Mouse (Mus musculus) gastrocnemius, postnatal 25 days (tissue): Measurements from ENCODE around the gene Nobox. TPM values are rescaled to one million over a fixed set of nuclear protein-coding genes. Genes with fewer than 3 reads are reported as not detected.

Experiments
- DNase-seq: peaks from one replicate; pipeline ENCODE4 v3.0.0; 2022
- long read RNA-seq, 2 experiments: library from polyadenylated mRNA; stranded (forward); transcript quantifications; one replicate each; pipeline ENCODE4 v2.0.0; 2021
- total RNA-seq, 2 experiments: library from RNA; stranded (reverse); gene quantifications; 1 replicate in 1 of 2; 2 replicates in 1 of 2; pipeline ENCODE4 v1.2.3; 2021

The Nobox gene
- not detected for total RNA-seq
- long read RNA-seq, experiment 1: 0 reads
- long read RNA-seq, experiment 2: 0 reads

- no peak for DNase-seq
Observed at GRCm38 (mm10) chr6:43309454-43309853, at the start of gene Nobox. TSS of gene Nobox (minus strand) at chr6:43309554.

DNA sequence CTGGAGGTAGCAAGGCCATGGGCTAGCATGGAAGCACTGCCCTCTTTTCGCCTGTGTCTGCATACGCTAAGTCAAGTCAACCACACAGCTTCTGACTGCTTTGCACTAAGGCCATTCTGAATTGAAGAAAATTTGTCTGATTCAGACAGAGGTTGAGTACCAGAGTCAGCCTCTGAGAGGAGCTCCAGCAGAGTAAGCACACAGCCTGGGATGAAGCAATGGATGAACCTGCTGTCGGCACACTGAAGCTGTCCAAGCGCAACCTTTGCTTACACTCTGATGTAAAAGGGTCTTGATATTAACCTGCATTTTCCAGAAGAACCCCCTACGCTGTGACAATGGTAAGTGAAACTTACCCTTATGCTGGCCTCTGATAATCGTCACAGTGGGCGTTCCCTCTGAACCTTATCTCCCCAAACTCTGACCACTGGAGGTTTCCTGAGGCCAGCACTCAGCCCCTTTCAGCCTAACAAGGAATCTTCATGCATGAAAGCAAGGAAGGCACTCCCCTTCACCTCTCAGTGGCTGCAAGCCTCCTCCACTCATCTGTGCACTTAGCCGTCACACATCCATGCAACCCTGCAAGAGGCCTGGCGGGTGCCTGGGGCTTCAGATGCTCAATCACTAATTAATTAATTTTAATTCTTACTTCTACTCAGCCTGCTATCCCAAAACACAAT lies 45.3 kb upstream of the Nobox start:
- no peak for DNase-seq

GRCm38 (mm10) chr6:43353446-43353845 lies 44.1 kb upstream of the Nobox start:
- no peak for DNase-seq

DNA sequence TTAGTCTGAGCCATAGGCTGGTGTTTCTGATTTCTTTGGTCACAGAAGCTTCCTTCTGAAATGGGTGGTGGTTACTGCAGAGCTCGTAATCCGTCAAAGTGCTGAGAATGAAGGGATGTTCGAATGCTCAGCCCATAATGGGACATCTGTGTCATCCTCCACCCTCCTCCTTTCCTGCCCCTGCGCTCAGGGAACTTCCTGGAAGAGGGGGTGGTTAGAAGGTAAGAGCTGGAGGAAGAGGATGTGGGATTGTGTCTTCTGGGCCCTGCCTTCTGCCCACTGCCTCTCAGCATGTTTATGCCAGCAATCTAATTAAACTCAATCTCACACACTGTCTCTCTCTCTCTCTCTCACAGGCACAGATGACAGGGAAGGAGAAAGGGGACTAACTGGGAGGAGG lies 39.7 kb upstream of the Nobox start:
- DNase-seq: no peak

- no peak for DNase-seq
Observed at GRCm38 (mm10) chr6:43347637-43348036, 38.3 kb upstream of the Nobox start.

DNA sequence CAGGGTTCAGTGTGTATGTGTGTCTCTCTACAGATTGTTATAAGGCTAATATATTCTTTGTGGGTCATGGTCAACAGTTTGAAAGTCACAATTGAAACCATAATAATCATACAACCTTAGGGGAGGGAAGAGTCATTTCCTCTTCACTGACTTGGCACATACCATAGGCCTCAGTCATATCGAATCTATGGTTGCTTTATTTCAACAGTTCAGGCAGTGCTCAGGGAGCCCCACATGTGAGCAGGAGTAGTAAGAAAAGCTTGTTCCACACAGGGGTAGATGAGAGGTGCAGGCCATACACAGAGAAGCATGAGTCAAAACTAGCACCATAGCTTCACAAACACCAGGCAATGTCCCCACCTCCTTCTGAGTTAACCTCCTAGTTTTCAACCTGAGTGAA lies 33.7 kb upstream of the Nobox start:
- DNase-seq: no peak

GRCm38 (mm10) chr6:43342386-43342785 lies 33.0 kb upstream of the Nobox start:
- DNase-seq: no peak

GRCm38 (mm10) chr6:43338804-43339203 lies 29.4 kb upstream of the Nobox start:
- DNase-seq: no peak

DNA sequence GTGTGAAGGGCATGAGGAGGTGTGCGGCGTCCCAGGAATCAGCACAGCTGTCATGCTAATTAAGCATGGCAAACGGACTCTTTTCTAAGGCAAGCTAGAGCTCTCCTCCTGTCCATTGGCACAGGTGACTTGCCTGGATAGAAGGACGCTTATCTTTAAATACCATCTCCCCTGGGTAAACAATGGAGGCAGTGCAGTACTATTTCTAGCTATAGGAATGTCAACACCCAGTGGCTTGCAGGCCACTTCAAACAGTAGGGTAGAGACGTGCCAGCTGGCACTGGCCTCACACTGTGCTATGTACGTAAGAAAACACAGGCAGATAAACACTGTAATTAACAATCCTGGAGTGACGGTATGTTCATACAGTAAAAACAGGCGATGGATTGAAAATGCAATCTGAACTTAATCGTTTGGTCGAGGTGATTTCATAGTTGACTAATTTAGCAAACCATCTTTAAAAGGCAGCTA lies 28.2 kb upstream of the Nobox start:
- DNase-seq: no peak

GRCm38 (mm10) chr6:43335619-43336234 lies 26.4 kb upstream of the Nobox start:
- DNase-seq: no peak

DNA sequence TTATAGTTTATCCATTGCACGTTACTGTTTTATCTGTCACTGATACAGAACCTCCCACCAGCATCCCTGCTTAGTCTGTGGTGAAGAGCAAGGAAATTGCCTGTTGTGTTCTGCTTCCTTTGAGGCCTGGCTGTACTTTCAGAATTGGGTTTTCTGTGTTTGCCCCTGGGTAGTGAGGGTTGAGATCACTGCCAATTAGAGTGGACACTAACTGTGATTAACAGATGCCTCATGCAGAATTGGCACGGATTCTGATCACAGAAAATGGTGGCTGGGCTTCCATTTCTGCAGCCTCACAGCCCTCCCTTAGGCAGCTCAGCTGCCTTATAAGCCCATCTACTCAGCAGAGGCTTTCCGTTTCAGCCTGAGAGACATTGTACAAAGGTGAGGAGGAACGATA lies 24.1 kb upstream of the Nobox start:
- no peak for DNase-seq

DNA sequence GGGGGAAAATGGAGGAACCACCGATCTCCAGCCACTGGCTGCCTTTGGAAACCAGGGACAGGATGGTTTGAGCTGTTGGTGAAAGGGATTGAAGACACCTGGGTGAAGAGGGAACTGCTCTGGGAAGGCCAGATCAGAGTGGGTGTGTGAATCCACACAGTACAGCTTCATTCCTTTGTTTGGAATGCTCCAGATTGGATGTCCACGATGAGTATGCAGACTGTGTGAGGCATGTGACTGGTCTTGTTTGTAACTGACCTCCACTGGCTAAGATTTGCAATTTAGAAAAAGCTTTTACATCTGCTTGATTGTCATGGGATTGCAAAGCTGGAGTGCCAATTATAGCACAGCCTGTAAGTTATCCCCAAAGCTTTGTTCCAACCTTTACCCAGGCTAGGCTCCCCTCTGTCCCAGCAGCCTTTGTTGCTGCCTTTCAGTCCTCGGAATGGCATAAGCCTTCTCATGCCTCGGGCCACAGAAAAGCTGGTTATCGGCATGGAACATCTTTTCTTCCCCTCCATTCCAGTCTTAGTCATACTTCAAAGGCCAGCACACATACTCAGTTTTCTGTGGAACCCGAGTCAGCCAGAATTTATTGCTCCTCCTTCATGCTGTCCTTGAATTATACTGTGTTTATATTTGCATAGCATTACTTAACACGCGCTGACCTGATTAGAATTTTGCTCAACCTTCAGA lies 3.8 kb upstream of the Nobox start:
- no peak for DNase-seq

DNA sequence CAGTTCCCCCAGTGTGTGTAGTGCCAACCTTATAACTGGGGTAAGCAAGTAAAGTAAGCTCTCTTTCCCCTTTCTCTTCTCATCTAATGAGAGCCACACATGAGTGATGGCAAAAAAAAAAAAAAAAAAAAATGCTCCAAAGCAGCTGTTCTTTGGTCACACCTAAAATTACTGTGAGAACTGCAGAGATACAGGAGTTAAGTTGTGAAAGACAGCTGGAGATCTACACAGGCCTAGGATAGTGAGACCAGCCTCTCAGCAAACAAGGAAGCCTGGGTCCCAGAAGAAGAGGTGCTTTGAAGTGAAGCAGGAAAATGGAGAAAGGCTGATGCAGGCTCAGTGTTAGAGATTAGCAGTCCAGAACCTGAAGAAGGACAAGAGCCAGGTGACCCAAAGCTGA lies 3.2 kb upstream of the Nobox start:
- DNase-seq: no peak

DNA sequence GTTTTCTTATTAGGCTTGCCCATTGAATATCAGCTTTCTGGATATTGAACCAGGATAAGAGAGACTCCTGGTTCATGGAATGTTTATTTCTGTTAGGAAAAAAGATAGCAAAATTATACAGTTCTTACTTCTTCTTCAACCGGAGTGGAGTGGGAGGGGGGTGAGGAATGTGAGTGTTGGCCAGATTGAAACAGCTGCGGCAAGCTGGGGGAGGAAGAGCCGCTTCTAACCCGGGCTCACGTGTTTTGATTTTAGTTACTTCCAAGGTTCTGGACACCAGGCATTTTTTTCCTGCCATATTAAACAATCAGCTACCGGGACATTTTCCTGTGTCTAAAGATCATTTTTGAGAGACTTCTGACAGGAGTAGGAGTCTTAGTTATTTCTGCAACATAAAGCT lies 717 bp upstream of the Nobox start:
- no peak for DNase-seq

DNA sequence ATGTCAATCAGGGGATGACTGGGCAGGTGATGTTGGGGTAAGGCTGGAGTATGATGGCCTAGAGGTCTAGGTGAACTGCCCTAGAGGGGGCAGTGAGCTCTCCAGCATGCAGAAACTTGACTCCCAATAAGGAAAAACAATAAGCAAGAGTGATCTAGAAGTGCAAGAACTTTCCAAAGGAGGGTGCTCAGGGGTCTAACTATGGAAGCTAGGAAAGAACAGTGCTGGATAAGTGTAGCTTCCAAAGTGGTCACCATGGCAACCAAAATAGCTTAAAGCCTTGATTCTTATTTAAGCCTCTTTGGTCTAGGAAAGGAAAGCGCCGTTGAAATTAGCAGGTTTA lies 11.9 kb downstream of the Nobox start:
- DNase-seq: no peak

DNA sequence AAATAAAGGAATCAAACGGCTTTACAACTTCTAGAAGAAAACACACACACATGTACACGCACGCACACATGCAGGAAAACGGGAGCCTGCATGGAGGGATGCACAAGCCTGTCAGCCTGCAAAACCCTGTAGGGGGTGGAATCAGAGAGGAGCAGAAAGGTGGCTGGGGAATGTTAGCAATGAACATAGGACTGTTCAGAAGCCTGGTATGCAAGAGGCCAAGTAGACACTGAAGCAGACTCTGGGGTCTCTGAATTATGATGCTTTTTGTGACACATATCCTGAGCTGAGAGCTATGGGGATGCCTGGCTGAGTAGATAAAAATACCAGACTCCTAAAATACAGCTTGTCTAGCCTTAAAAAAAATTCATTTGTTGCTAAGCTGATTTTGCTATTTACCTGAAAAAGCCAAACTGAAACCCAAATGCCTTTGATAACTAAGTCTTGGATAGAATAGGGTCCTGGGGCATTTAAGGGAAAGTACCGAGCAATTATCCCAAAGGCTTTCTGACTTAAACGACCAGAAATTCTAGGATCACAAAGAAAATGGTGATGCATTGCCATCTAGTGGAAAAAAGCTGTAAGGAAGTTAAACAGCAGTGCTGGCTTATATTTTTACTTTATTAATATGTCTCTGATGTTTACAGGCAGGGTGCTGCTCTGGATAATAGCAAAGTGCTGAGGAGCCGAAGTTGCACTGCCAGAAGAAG lies 12.4 kb downstream of the Nobox start:
- DNase-seq: no peak

DNA sequence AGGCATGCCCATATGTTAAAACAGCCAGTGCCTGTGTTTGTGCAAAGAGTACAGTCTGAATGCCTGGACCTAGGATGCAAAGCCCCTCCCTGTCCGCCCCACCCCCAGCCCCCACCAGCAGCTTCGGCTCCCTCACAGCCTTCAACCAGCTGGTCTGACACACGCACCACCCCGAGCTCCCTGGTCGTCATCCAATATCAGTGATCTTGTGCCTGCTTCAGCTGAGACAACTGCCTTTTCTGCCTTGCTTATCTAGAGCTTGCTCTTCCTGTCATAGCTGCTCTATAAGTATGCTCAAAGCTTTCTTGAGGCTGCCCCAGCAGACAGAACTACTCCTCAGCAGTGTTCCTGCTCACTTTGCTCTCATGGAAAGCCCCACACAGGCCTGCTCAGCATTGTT lies 13.4 kb downstream of the Nobox start:
- no peak for DNase-seq

DNA sequence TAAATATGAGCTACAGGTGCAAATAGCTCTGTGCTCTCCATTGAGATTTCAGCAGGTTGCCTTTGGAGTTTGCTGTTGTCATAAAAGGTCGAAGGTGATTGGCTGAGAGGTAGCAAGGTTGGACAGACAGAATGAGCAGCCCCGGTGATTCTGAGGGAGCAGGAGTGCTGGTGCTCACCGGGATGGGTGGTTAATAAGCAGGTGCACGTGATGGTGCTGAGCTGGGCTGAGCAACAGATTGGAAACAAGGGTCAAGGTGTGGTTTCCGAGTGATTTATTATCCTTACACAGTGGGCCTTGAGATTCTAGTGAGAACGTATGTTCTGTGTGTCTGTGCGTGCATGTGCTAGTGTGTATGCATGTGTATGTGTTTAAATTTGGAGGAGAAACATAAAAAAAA lies 16.2 kb downstream of the Nobox start:
- no peak for DNase-seq

DNA sequence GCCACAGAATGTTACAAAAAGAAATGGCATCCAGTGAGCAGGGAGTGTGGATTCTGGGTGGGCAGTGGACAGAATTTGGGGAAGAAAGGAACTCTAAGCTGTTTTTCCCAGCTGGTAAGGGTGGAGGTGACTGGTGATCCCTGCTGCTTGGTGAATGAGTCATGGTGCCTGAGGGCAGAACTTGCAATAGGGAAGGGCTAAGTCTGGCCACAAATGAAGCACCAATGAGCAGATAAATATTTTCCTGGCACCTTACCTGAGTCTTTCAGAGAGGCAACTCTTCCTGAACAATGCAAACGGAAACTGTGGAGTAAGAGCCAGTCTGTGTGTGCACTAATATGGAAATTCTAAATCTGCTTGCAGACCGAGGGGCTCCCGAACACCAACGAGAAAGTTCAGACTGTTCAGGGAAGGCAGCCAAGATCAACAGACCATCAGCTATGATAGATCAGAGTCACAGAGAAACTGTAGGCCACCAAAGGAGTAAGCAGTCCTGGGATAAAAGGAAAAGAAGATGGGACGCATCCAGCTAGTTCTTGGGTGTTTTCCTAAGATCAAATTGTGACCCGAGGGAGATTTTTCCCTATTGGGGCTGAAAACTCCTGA lies 16.8 kb downstream of the Nobox start:
- DNase-seq: no peak

DNA sequence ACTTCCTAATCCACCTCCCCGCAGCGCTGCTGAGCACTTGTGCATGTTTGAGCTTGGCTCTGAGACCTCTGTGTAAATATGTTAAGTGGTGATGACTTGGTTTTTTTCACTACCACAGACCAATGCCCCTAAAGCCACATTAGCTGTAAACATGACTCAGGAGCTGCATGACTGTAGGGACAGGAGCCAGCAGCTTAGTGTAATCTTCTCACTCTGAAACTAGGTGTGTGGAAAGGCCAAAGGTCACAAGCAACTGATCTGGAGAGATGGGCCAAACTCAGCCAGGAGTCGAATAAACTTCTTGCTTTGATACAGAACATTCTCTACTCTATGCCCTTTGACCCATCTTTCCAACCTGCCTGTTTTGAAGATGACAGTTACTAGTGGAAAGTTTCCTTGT lies 17.3 kb downstream of the Nobox start:
- no peak for DNase-seq

DNA sequence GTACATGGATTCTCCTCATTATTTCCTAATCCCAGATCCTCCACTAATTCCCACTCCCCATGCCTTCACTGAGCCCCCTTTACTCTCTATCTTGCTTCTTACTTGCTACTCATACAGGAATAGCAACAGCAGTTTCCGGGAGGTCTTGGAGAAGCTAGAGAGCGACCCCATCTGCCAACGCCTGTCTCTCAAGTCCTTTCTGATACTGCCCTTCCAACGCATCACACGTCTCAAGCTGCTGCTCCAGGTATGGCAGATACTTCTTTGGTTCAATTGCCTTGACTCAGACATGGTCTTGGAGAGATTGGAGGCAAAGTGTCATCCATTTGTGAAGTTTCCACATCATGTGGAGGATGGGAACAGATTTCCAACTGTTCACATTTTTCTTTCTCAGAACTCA lies 28.9 kb downstream of the Nobox start:
- DNase-seq: no peak

- DNase-seq: no peak
Observed at GRCm38 (mm10) chr6:43278247-43278646, 31.1 kb downstream of the Nobox start.

- no peak for DNase-seq
Observed at GRCm38 (mm10) chr6:43274123-43274522, 35.2 kb downstream of the Nobox start.
